Mouse (Mus musculus): ENCODE measurements around the gene Unc93b1.

Gene Unc93b1

DNA sequence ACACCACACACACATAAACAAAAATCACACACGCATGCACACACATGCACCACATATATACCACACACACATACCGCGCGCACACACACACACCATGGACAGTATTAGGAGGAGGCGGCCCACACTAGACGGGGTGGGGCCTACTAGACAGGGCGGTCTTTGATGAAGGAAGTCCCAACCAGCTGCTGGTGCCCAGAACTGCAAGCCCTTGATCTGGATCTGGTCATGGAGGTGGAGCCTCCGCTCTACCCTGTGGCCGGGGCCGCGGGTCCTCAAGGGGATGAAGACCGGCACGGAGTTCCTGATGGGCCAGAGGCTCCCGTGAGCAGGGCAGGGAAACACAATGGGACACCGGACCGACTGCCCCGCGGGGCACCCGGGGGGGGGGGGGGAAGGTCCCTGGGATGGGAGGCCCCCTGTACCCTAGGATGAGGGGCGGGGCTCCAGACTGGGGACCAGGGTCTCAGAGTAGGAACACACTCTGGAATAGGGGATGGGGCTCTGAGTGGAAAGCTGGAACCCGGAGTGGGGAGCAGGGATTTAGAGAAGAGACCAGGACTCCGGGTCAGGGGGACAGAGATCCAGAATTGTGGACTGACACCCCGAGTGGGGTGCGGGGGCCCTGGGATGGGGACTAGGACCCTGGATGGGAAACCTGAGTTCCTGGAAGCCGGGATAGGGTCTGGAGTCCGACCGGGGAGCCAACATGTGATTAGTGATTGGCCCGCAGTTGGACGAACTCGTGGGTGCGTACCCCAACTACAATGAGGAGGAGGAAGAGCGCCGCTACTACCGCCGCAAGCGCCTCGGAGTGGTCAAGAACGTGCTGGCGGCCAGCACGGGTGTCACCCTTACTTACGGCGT, at the start of gene Unc93b1:
Gene Unc93b1 (plus strand): TSS at position 155 of the 864 bp plus-strand sequence.
- no peak for DNase-seq (ENCODE audit: low read depth, low spot score)

DNA sequence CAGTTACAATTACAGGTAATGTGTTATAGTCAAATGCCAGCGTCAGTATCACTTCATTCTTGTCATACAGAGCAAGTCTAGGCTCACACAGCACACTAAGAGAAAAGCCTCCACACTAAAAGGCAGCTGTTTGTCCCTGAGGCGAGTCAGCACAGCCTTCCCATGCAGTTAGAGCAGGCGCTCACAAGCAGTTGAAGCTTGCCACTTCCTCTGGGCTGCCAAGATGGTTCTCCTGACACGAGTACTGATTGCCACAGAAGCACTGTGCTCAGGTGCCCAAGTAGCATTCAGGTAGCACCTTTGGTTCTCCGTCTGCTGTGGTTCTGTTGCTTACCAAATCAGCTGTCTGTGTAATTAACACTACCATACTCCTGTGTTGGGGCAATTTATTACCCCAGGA, 45.9 kb upstream of the Unc93b1 start:
- DNase-seq (ENCODE audit: low read depth, low spot score), result no peak

DNA sequence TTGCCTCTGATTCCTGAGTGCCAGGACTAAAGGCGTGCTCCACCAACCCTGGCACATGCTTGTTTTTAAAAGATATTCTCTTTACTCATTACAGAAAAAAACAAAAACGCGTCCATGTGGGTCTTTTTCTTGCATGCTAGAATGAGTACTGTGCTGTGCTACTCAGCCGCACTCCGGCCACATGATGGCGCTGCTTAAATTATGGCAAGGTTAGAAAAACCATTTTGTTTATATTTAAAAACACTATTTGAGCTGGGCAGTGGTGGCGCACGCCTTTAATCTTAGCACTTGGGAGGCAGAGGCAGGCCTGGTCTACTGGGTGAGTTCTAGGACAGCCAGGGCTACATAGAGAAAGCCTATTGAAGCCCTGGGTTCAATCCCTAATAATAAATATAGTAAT, 44.8 kb upstream of the Unc93b1 start:
- no peak for DNase-seq (ENCODE audit: low read depth, low spot score)

DNA sequence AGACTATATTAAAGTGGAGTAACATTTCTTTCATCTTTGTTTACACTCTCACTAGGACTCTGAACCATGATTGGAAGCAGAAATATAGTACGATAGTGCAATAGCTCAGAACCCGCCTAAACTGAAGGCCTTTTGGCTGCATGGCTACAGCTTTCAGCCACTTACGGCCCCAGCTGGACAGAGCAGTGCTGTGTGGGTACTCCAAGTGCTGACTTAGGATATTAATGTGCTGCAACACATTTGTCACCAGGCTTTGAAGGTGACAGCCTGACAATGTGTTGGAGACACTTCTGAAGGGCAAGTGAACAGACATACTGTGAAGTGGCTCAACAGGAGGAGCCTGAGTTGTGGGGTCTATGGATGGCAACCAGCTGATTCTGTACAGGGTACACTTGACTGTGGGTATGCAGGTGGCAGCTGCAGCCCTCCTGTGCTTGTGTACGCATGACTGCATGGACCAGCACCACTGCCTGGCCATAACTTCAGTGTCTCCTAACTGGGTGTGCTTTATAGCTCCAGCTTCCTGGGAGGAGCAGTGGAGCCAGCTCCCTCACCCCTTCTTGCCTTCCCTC, 41.4 kb upstream of the Unc93b1 start:
- DNase-seq (ENCODE audit: low read depth, low spot score), result no peak

DNA sequence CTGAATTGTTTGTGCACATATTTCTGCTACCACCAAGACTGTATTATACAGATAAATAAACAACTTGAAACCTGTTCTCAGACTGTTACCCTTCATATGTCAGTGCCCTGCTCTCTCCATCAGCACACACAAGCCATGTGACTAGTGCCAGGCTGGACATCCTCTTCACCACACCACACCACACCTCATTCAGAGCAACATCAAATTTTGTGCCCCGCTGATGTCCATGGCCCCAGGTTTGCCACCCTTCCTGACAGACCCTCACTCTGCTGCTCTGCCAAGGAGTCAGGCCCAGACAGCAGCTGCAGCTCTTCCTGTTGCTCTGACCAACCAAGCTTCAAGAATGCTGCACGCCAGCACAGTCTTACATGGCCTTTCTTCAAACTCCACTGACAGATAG, 40.7 kb upstream of the Unc93b1 start:
- no peak for DNase-seq (ENCODE audit: low read depth, low spot score)

DNA sequence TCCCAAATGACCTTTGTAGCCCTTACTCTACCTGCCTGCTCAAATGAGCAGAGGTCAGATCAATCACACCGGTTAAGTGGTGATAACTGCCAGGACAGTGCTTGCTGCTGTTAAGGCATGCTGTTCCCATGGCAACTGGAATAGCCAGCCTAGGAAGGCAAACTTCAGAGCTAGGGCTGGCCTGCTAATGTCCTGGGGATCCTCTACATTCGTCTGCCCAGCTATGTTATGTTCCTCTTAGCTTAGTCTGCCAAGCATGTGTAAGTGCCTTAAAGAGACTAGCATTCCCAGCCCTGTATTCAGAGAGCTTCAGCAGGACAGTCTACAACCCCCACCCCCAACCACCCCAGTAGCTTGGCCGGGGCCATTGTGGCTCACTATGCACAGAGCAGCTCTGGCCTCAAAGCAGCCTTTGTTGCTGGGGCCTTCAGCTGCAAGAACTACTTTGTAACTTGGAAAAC, 39.8 kb upstream of the Unc93b1 start:
- no peak for DNase-seq (ENCODE audit: low read depth, low spot score)

DNA sequence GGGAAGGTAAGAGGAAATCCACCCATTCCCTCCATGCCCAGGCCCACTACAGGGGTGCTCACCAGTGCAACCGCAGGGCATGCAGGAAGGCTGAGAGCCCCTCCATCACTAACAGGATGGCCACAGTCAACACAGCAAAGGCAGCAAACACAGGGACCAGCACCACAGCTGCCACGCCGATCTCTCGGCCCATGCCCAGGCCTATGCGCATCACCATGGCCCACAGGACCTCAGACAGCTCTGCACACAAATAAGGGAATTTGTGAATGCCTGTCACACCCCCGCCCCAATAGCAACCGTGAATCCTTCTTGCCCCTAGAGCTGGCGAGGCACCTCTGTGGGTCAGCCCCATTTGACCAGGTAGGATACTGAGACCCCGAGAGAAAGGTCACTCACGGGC, 38.8 kb upstream of the Unc93b1 start:
- DNase-seq (ENCODE audit: low read depth, low spot score), result no peak

DNA sequence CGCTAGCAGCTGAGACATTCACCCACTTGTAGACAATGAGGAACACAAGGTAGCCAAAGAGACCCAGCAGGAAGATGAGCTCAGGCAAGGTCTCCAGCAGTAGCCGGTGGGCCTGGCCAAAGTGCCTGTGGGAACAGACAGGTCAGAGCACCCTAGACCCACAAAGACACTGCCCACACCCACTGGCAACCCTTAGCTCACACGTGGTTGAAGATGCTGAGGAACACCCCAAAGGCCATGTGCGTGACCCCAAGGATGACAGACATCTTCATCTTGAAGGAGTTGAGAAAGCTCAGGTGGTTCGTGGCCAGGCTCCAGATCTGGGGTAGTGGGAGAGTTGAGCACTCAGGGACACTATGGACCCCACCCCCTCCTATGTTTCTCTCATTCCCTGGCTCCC, 37.4 kb upstream of the Unc93b1 start:
- no peak for DNase-seq (ENCODE audit: low read depth, low spot score)

DNA sequence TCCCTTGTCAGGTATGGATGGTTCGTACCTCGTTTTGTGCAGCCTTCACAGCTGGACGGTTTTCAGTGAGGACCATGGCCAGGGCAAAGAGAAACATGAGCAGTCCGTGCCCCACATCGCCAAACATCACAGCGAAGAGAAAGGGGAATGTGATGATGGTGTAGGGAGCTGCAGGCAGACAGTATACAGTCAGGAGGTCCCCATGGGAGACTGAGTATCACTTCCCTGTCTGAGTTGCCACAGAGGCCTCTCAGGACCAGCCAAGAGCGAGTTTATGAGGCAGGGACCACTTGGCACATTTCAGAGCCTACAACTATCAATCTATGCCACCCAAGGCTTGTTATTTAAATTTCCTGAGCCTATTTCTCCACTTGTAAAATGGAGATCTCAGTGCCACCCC, 36.0 kb upstream of the Unc93b1 start:
- no peak for DNase-seq (ENCODE audit: low read depth, low spot score)

DNA sequence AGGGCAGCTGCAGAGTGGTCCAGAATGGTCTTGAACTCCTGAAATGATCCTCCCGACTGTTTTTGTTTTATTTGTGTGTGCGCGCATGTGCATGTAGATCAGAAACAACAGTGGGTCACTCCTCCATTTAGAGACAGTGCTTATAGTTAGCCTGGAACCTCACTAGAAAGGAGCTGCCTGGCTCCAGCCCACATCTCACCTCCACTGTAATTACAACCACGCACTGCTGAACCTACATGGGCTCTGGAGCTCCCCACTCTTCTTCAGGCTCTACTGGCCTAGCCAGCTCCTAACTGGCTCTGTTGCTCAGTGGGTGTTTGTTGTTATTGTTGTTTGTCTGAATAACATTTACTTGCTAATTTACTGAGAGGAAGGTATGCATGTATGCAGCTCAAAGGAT, 35.4 kb upstream of the Unc93b1 start:
- no peak for DNase-seq (ENCODE audit: low read depth, low spot score)

DNA sequence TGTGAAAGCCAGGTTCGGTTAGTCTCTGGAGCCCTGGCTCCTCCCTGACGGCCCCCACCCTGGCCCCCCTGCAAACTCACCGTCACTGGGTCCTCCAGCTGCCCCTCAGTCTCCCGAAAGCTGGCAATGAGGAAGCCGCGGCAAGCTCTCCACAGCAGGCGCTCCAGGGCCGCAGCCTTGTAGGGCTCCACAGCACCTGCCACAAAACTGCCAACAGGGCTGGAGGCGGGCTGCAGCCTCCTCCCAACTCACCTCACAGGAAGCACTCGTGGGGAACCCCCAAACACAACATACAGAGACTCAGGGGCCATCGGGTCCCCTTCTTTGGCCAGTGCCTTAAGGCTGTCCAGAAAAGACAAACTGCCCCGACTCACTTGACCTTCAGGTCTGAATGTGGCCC, 32.0 kb upstream of the Unc93b1 start:
- no peak for DNase-seq (ENCODE audit: low read depth, low spot score)

DNA sequence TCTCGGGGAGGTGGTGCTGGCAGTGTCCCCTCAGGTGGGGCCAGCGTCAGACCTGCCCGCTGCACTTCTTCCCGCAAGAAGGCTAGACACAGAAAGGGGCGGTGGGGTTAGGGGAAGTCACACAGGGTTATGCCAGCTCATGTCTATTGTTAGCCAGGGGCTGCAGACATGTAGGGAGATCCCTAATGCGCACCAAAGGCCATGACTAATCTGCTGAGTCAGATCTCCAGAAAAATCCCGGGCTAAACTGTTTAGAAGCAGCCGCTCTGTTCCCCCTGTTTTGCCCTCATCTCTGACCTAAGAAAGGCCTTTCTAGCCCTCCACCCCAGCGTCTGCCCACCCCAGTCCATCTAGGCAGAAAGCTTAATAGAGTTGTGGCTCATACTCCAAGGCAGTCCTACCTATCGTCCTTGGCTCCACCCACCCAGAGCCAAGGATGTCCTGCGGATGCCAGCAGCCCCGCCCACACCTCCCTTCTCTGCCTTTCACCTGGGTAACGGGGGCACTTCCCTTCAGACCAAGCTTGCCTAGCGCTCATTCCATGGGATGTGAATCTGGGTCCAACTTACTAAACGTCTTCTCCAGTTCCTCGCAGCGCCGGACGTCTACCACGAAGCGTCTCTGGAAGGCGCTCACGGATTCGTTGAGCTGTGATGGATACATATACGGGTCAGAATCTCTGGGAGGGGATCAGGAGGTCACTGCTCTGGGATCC, 31.2 kb upstream of the Unc93b1 start:
- DNase-seq (ENCODE audit: low read depth, low spot score), result no peak

DNA sequence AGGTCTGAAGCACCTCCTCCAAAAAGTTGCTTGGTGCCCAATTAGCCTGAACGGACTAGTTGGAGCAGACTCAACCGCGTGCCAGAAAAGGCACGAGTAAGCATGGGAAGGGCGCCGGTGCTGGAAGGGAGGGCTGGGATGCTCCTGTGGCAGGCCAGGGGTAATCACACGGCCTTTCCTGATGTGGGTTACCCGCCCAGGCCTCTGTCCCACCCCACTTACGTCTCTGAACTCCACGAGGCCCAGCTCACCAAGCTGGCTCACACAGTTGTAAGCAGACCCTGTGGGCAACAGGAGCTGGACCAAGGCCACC, 30.7 kb upstream of the Unc93b1 start:
- DNase-seq (ENCODE audit: low read depth, low spot score), result no peak

DNA sequence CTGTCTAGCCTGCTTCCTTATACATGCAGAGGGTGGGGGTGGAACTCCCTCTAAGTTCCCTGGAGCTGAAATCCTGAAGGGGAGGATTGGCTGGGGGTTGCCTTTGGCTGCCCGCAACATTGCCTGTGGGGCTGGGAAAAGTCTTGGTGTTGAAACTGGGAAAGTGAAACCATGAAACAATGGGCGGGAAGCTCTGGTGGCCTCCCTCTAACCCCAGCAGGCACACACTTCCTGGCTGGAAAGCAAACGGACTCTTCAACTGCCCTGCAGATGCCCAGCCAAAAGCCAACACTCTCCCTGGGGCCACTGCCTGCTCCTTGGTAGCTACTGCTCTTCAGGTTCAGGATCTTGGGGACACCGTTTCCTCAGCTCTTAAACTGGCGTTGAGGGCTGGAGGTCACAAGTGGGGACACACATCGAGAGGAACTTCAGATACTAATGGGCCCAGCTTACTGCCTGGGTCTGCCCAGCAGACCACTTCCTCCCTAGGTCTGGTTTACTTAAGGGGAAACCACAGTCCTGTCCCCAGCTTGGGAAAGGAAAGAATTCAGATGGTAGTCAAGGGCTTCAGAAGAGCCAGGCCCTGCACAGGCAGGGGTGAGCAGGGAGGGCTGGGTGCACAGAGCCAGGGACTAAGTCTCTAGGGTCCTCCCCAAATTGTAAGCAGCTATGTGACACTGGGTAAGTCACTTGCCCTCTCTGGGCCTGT, 29.6 kb upstream of the Unc93b1 start:
- no peak for DNase-seq (ENCODE audit: low read depth, low spot score)

DNA sequence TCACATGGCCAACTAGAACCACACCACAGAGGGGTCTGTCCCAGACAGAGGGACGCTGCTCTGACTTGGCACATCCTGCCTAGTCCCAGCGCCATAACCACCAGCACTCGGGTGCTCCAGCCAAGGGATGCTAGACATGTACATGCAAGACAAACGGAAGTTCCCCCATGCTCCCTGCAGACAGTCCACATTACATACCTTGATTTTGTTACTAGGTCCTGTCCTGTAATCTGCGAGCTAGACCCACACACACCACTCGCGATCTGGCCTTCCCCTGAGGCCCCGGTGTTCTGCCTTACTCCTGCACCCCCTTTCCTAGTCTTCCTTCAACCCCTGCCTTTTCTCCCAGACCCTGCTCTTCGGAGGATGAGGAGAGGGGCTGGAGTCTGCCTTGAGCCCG, 28.7 kb upstream of the Unc93b1 start:
- no peak for DNase-seq (ENCODE audit: low read depth, low spot score)

DNA sequence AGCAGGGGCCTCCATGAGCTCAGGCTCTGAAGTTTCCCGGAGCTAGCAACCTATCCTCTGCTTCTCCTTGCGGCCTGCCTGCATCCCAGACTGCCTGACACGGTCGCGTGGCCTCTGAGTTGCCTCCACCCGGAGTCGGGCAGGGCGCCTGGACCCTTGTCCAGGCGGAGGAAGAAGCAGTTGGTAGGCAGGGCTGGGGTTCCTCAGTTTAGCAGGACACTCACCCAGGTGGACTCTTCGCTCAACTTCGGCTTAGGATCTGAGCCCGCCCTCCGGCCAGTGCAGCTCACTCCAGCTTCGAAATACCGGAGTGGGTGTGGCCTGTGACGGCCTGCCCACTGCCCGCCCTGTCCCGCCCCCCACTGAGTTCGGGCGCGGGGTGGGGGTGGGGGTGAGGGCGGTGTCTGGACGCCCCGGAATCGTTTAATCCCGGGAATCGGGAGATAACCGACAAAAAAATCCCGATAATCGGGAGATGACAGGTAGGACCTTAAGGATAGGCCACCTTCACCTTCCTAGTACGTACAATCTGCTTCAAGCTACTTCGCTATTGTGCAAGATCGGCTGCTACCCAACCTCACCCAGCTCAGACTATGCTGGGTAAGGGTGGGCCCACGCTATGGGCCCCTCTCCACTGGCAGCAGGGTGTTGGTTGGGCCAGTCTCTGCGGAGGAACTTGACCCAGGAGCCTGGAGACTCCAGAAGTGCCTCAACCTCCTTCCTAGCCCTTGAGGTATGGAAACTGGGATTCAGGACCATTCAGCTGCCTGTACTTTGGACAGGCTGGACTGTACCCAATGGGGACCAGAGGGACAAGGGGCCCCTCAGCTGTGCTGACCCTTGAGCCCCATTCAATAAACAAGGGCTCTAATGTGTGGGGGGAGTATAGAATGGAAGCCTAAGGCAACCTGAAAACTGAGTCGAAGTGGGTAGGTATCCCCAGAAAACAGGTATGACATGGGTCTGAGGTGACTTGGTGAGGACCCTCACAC, 27.9 kb upstream of the Unc93b1 start, which contains the start of gene Tcirg1:
Gene Tcirg1 (minus strand): TSS at position 339 of the 992 bp plus-strand sequence.
- DNase-seq (ENCODE audit: low read depth, low spot score), result peak; percentile 32

DNA sequence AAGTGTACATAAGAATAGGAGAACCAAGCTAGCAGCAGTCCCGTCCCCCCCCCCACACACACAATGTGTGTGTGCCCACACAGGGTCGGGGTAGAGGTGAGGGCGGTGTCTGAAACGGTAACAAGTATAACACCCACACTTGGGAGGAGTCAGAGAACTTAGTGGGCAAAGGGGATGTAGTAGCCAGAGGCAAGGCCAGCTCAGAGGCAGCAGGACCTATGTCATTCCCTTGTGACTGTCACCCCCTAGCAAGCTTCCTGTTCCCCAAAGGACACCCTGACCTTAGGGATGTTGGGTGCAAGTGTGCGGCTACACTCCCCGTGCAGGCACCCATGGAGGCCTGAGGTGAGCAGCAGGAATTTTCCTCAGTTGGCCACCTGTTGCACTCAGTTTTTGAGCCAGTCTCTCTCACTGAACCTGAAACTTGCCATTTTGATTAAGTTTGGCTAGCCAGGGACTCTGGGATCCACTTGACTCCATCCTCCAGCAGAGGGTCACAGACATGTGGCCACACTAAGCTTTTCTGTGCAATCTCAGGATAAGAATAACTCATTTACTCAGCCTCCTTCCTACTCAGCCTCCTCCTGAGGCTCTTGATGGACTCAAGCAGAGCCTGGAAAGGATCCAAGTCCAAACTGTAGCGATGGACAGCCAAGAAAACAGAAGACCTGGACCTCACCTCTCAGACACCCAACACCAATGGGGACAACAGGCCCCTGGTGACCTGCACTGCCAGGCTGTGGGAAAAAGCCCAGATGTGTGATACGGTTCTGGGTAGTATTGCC, 26.9 kb upstream of the Unc93b1 start:
- DNase-seq (ENCODE audit: low read depth, low spot score), result no peak

DNA sequence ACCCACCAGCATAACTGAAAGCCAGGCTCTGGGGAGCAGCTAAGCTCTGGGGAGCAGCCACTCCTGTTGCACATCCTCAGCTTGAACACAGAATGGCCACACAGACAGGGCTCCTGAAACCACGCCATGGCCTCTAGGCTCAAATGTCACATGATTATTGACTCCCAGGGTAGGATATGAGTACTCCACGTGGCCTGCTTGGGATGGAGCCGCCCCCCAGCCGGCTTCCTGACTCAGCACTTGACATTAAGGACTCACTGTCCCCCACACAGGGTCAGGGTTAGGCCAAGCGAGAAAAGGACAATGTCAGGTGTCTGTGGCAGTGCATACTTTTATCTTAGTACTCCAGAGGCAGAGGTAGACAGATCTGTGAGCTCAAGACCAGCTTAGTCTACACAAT, 24.8 kb upstream of the Unc93b1 start:
- DNase-seq (ENCODE audit: low read depth, low spot score), result no peak

DNA sequence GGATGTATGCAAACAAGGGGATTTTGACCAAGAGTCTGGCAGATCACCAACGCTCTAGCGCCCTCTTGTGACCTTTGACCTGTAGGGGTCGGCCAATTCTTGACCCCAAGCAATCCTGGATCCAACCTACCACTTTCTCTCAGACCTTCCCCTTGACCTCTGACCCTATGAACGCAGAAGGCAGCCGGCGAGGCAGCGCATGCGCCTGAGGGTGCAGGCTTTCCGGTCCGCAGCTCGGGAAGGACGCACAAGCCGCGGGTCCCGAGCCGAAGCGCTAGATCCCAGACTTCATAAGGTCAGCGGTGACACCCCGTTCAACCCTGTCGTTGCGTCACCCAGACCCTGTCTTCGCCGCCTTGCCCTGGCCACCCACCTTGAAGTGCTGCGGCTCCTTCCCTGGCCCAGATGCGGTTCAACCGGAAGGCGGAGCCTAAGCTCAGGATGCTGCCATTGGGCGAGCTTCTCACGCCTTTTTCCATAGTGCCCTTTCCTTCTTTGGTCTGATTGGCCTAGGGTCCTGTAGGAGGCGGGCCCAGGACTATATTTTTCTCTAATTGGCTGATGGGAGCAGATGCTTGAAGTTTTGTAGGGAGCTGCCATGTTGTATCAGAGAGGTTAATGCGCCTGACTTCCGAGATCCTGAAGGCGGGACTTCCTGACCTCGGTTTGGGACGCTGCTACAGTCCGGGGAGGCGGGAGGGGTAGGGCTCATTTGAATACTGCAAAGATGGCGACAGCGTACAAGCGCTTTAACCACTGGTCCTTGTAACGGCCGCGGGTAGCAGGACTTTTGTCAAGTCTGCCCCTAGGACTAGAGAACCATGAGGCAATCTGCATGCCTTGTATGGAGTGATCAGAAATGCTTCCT, 22.4 kb upstream of the Unc93b1 start, which contains the start of gene Ndufs8:
Gene Ndufs8 (minus strand): TSS at position 438 of the 868 bp plus-strand sequence.
- DNase-seq (ENCODE audit: low read depth, low spot score), result peak; percentile 97

Measured in c-Kit-negative CD71-positive TER-119-positive erythroid progenitor cells, embryonic 14.5 days (primary cell).